Mouse (Mus musculus): ENCODE measurements around the gene Tmem100.

Gene Tmem100

GRCm38 (mm10) chr11:90029841-90030398, at the start of gene Tmem100:
Gene Tmem100, plus strand, starts transcription at chr11:90030348.
- no peak for DNase-seq (ENCODE audit: low spot score in 2 of 2)

- no peak for DNase-seq (ENCODE audit: low spot score in 2 of 2)
These were observed 47.2 kb upstream of the Tmem100 start for GRCm38 (mm10) chr11:89982918-89983317.

- DNase-seq (ENCODE audit: low spot score in 2 of 2), result no peak
These were observed 45.7 kb upstream of the Tmem100 start for GRCm38 (mm10) chr11:89984436-89984835.

- DNase-seq (ENCODE audit: low spot score in 2 of 2), result no peak
These were observed 44.7 kb upstream of the Tmem100 start for GRCm38 (mm10) chr11:89985200-89986187.

GRCm38 (mm10) chr11:89986516-89986915, 43.6 kb upstream of the Tmem100 start:
- no peak for DNase-seq (ENCODE audit: low spot score in 2 of 2)

- DNase-seq (ENCODE audit: low spot score in 2 of 2), result peak in 1 of 2 experiments; percentile 56
These were observed 41.1 kb upstream of the Tmem100 start for GRCm38 (mm10) chr11:89988936-89989589.

GRCm38 (mm10) chr11:89991661-89992060, 38.5 kb upstream of the Tmem100 start:
- DNase-seq (ENCODE audit: low spot score in 2 of 2), result no peak

GRCm38 (mm10) chr11:89994706-89995105, 35.4 kb upstream of the Tmem100 start:
- DNase-seq (ENCODE audit: low spot score in 2 of 2), result no peak

GRCm38 (mm10) chr11:89995596-89995995, 34.6 kb upstream of the Tmem100 start:
- DNase-seq (ENCODE audit: low spot score in 2 of 2), result no peak

GRCm38 (mm10) chr11:89996406-89996805, 33.7 kb upstream of the Tmem100 start:
- DNase-seq (ENCODE audit: low spot score in 2 of 2), result no peak

- DNase-seq (ENCODE audit: low spot score in 2 of 2), result no peak
These were observed 33.3 kb upstream of the Tmem100 start for GRCm38 (mm10) chr11:89996856-89997255.

- no peak for DNase-seq (ENCODE audit: low spot score in 2 of 2)
These were observed 31.0 kb upstream of the Tmem100 start for GRCm38 (mm10) chr11:89998996-89999770.

- no peak for DNase-seq (ENCODE audit: low spot score in 2 of 2)
These were observed 29.5 kb upstream of the Tmem100 start for GRCm38 (mm10) chr11:90000666-90001065.

GRCm38 (mm10) chr11:90001396-90002230, 28.5 kb upstream of the Tmem100 start:
- no peak for DNase-seq (ENCODE audit: low spot score in 2 of 2)

- DNase-seq (ENCODE audit: low spot score in 2 of 2), result peak; percentile 49 to 52
These were observed 27.7 kb upstream of the Tmem100 start, which contains the start of gene Pctp for GRCm38 (mm10) chr11:90002231-90002986. Gene Pctp, minus strand, starts transcription at chr11:90002894.

- peak in 1 of 2 experiments; percentile 7 for DNase-seq (ENCODE audit: low spot score in 2 of 2)
These were observed 27.2 kb upstream of the Tmem100 start for GRCm38 (mm10) chr11:90002987-90003348.

GRCm38 (mm10) chr11:90003386-90003785, 26.8 kb upstream of the Tmem100 start:
- no peak for DNase-seq (ENCODE audit: low spot score in 2 of 2)

GRCm38 (mm10) chr11:90006111-90006510, 24.0 kb upstream of the Tmem100 start:
- no peak for DNase-seq (ENCODE audit: low spot score in 2 of 2)

GRCm38 (mm10) chr11:90007791-90008531, 22.2 kb upstream of the Tmem100 start:
- DNase-seq (ENCODE audit: low spot score in 2 of 2), result no peak

All from thymus, postnatal 10 days (tissue).